Mouse (Mus musculus) liver, embryonic 13.5 days (tissue): ENCODE measurements around the gene Hcn2. TPM values are rescaled to one million over a fixed set of nuclear protein-coding genes. Genes with fewer than 3 reads are reported as not detected.
A peak's percentile ranks its signal among the peaks of the same experiment; 100 is the strongest.

Experiments used
- ATAC-seq: fragments of 200-750 bp; cut with Nextera tagmentation; 2 replicates; pipeline ENCODE4 v1.8.0; 2017; ENCODE audit warnings: low read depth, mild to moderate bottlenecking, moderate number of reproducible peaks, moderate library complexity
- DNase-seq: peaks from one replicate; pipeline ENCODE4 v3.0.0; 2022
- H3K27ac ChIP-seq: fragments of 300-500 bp; sonication (generic); 2 replicates; pipeline ENCODE4 v1.5.1; 2015; ENCODE audit warnings: moderate library complexity, mild to moderate bottlenecking, inconsistent platforms
- H3K27me3 ChIP-seq: fragments of 300-500 bp; sonication (generic); 2 replicates; pipeline ENCODE4 v1.6.1; 2015; ENCODE audit warnings: mild to moderate bottlenecking, inconsistent platforms
- H3K36me3 ChIP-seq: fragments of 300-500 bp; sonication (generic); 2 replicates; pipeline ENCODE4 v1.6.1; 2015; ENCODE audit warnings: mild to moderate bottlenecking, inconsistent platforms
- H3K4me1 ChIP-seq: fragments of 300-500 bp; sonication (generic); replicated peaks from 2 replicates; pipeline ENCODE4 v1.6.1; 2015; ENCODE audit warnings: inconsistent platforms
- H3K4me2 ChIP-seq: fragments of 300-500 bp; sonication (generic); 2 replicates; pipeline ENCODE4 v1.6.1; 2015; ENCODE audit warnings: inconsistent platforms, mild to moderate bottlenecking, moderate library complexity
- H3K4me3 ChIP-seq: fragments of 300-500 bp; sonication (generic); replicated peaks from 2 replicates; pipeline ENCODE4 v1.5.1; 2015; ENCODE audit warnings: mild to moderate bottlenecking, inconsistent platforms
- H3K9ac ChIP-seq: fragments of 300-500 bp; sonication (generic); 2 replicates; pipeline ENCODE4 v1.6.1; 2015; ENCODE audit warnings: mild to moderate bottlenecking, inconsistent platforms
- H3K9me3 ChIP-seq: fragments of 300-500 bp; sonication (generic); replicated peaks from 2 replicates; pipeline ENCODE4 v1.6.1; 2016; ENCODE audit warnings: inconsistent platforms
- WGBS: fragments of 180-500 bp; shearing (Covaris S2); methylation state at CpG from one replicate; pipeline ENCODE4 v1.1.7; 2015; ENCODE audit not compliant: insufficient replicate concordance; 5-methylcytosine and 5-hydroxymethylcytosine counted together
- polyA plus RNA-seq: library from polyadenylated mRNA; unstranded; fragments of >200 nt; fragmentation: Nextera tagmentation; extraction: Ambion mirVana; gene quantifications from 2 replicates; pipeline ENCODE4 v1.2.1, GENCODE M21; 2015

The Hcn2 gene
- polyA plus RNA-seq, 1 experiment from 2014 or later: not detected

GRCm38 (mm10) chr10:79766001-79766507, 49.6 kb downstream of the Hcn2 start:
- H3K27me3 ChIP-seq: 0 out of 2 replicates have a peak, but pooled peaks cover 6% of the 10 kb centered on the region

DNA sequence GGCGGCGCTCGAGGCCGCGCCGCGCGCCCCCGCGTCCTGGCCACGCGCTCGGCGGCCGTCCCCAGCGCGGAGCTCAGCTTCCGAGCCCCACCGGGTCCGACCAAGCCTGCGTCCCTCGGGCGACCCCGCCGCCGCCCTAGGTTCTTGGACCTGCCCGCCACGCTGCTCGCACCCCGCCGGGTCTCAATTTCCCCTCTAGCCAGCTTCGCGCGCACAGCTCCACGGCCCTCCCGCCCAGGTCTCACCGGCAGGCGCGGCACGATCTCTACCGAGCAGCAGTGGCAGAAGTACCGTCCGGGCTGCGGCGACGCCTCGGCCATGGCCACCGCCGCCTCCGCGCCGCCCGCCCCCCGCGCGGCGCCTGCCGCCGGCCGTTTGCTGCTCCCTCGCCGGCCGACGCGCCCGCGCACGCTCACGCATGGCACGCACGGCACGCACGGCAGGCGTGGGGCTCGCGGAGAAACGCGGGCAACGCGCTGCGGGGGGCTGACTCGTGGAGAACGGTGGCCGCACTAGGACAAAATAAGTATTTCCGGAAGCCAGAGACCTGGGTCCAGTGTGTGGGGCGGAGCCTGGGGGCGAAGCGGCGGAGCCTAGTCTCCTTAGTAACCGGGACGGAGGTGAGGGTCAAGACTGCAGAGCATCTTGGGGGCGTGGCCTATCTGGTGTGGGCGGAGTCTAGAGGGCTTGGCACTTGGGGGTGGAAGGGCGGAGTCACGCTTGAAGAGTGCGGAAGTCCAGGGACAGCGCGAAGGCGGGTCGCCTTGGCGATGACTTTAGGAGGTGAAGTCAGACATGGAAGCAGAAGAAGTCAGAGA, 50.3 kb downstream of the Hcn2 start, which contains the start of gene Rnf126:
Gene Rnf126, minus strand, starts transcription at position 445 of the 818 bp plus-strand sequence.
- Histone ChIP-seq H3K27ac (peak within 1 kb of the TSS; percentile 92), H3K4me3 (peak within 1 kb of the TSS; percentile 95), H3K4me1 (peaks cover 52% of the 10 kb centered on the region), H3K9ac (peak within 1 kb of the TSS; percentile 96), H3K9me3 (no peaks in the 10 kb centered on the region), H3K27me3 (0 out of 2 replicates have a peak, but pooled peaks cover 6% of the 10 kb centered on the region), H3K36me3 (peaks cover 31% of the 10 kb centered on the region), H3K4me2 (peak within 1 kb of the TSS; percentile 88)
- DNase-seq (peak; percentile 99), ATAC-seq (peak; percentile 90)
- WGBS: under 1% methylated on average over 100 of the region's 101 CpGs

More at GRCm38 (mm10) chr10:79766001-79766507, 49.6 kb downstream of the Hcn2 start:
- ATAC-seq (no peak), DNase-seq (no peak)
- WGBS: 3% methylated on average over 16 of the region's 16 CpGs
- no peaks in the 10 kb centered on the region for H3K9me3 ChIP-seq
- peak overlapping the region; percentile 96 for H3K9ac ChIP-seq
- peak overlapping the region; percentile 92 for H3K27ac ChIP-seq
- H3K4me2 ChIP-seq: peak overlapping the region; percentile 88
- peaks cover 38% of the 10 kb centered on the region for H3K36me3 ChIP-seq
- H3K4me1 ChIP-seq: peaks cover 52% of the 10 kb centered on the region
- peak overlapping the region; percentile 95 for H3K4me3 ChIP-seq

- H3K9me3 ChIP-seq: no peaks in the 10 kb centered on the region
- peak overlapping the region; percentile 95 for H3K4me3 ChIP-seq
- H3K27me3 ChIP-seq: 0 out of 2 replicates have a peak, but pooled peaks cover 6% of the 10 kb centered on the region
- peak; percentile 79 for DNase-seq
- WGBS: 10% methylated on average over 40 of the region's 40 CpGs
- H3K36me3 ChIP-seq: peaks cover 22% of the 10 kb centered on the region
- peak overlapping the region; percentile 88 for H3K4me2 ChIP-seq
- peak overlapping the region; percentile 96 for H3K9ac ChIP-seq
- peak overlapping the region; percentile 92 for H3K27ac ChIP-seq
- H3K4me1 ChIP-seq: peaks cover 52% of the 10 kb centered on the region
- ATAC-seq: peak; percentile 43
These were observed 51.2 kb downstream of the Hcn2 start for GRCm38 (mm10) chr10:79767372-79768244.

GRCm38 (mm10) chr10:79768400-79768799, 52.0 kb downstream of the Hcn2 start:
- no peak overlapping the region for H3K4me2 ChIP-seq
- peaks cover 46% of the 10 kb centered on the region for H3K4me1 ChIP-seq
- 0 out of 2 replicates have a peak, but pooled peaks cover 6% of the 10 kb centered on the region for H3K27me3 ChIP-seq
- no peaks in the 10 kb centered on the region for H3K9me3 ChIP-seq
- H3K36me3 ChIP-seq: peaks cover 20% of the 10 kb centered on the region
- no peak for ATAC-seq
- H3K9ac ChIP-seq: no peak overlapping the region
- peak; percentile 67 for DNase-seq
- no peak overlapping the region for H3K4me3 ChIP-seq
- under 1% methylated on average over 5 of the region's 5 CpGs for WGBS
- no peak overlapping the region for H3K27ac ChIP-seq

DNA sequence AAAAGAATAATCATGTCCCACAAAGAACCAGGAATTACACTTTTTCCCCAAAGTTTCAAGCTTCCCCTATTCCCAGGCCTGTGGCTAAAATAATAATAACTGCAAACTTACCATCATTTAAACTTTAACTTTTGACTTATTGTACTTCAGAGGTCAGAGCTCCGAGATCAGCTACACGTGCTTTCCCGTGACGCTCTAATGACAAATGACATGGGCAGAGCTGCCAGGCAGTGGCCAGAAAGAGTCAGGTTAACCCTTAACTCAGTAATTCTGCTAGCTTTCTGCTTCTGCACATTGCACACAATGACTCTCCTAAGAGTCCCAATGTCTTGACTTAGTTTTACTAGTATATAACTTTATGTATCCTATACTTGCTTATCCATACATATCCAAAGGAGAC, 52.9 kb downstream of the Hcn2 start:
- DNase-seq: no peak
- Histone ChIP-seq H3K27ac (no peak overlapping the region), H3K36me3 (peaks cover 11% of the 10 kb centered on the region; the same call in 1 of the 2 replicates), H3K9me3 (no peaks in the 10 kb centered on the region), H3K4me2 (no peak overlapping the region), H3K9ac (no peak overlapping the region), H3K27me3 (0 out of 2 replicates have a peak, but pooled peaks cover 6% of the 10 kb centered on the region), H3K4me1 (peaks cover 37% of the 10 kb centered on the region), H3K4me3 (no peak overlapping the region)
- no peak for ATAC-seq
- WGBS: 47% methylated on average over 4 of the region's 4 CpGs

DNA sequence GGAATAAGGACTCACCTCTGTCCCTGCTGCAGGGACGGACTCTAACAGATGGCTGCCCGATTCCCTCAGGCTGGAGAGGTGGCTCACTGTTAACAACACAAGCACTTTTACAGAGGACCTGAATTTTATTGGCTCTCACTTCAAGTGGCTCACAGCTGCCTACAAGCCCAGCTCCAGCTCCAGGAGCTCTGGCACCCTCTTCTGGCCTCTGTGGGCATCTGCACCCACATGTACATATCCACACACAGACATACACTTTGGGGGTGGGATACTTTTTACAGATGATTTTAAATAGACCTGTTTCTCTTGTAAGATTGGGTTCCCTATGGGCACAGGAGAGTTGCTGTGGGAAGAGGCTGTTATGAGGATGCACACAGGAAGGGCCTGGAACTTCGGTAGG, 55.9 kb downstream of the Hcn2 start:
- H3K27me3 ChIP-seq: peaks cover 19% of the 10 kb centered on the region
- H3K4me1 ChIP-seq: peaks cover 20% of the 10 kb centered on the region
- H3K27ac ChIP-seq: no peak overlapping the region
- H3K9me3 ChIP-seq: no peaks in the 10 kb centered on the region; the same call in 1 of the 2 replicates
- H3K9ac ChIP-seq: no peak overlapping the region
- WGBS: 78% methylated on average over 3 of the region's 3 CpGs
- no peak for DNase-seq
- H3K4me3 ChIP-seq: no peak overlapping the region
- H3K4me2 ChIP-seq: no peak overlapping the region
- H3K36me3 ChIP-seq: no peaks in the 10 kb centered on the region
- no peak for ATAC-seq

- no peaks in the 10 kb centered on the region; the same call in 1 of the 2 replicates for H3K9me3 ChIP-seq
- DNase-seq (no peak), ATAC-seq (no peak)
- 81% methylated on average over 2 of the region's 2 CpGs for WGBS
- peaks cover 14% of the 10 kb centered on the region for H3K4me1 ChIP-seq
- no peaks in the 10 kb centered on the region for H3K36me3 ChIP-seq
- no peak overlapping the region for H3K4me3 ChIP-seq
- no peak overlapping the region for H3K27ac ChIP-seq
- no peak overlapping the region for H3K4me2 ChIP-seq
- peaks cover 28% of the 10 kb centered on the region for H3K27me3 ChIP-seq
- no peak overlapping the region for H3K9ac ChIP-seq
These were observed 56.8 kb downstream of the Hcn2 start for GRCm38 (mm10) chr10:79773208-79773607.

DNA sequence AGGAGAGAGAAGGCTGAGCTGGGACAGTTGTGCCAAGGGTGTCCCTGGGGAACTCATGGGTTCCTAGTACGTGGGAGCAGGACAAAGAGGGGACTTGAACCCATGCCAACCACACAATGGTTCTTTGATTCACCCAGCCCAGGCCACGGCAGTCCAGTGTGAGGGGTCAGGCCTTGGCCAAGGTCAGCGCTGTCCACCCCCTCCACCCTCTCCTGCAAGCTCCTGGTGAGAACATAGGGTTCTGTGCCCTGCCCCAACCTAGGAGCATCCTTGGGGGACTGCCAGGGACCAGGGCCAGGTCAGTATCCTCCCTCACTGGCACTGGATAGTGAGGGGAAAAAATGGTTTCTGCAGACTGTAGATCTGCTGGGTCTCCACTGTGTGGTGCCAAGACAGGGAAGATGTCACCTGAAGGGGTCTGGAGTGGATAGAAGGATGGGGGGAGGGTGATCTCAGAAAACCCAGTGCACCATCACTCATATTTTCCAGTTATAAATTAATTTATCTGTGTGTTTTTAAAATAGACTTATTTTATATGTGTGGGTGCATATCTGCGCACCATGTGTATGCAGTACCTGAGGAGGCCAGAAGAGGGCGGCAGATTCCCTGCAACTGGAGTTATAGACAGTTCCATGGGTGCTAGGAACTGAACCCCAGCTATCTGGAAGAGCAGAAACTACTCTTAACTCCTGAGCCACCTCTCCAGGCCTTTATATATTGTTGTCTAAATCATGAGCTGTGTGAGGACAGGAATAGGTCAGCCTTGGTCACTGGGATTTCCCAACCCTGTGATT, 58.2 kb downstream of the Hcn2 start:
- Histone ChIP-seq H3K9ac (no peak overlapping the region), H3K36me3 (no peaks in the 10 kb centered on the region), H3K9me3 (no peaks in the 10 kb centered on the region; the same call in 1 of the 2 replicates), H3K4me2 (no peak overlapping the region), H3K27ac (no peak overlapping the region), H3K4me1 (peaks cover 16% of the 10 kb centered on the region), H3K27me3 (peaks cover 43% of the 10 kb centered on the region), H3K4me3 (no peak overlapping the region)
- 60% methylated on average over 5 of the region's 5 CpGs for WGBS
- ATAC-seq: no peak
- DNase-seq: no peak

DNA sequence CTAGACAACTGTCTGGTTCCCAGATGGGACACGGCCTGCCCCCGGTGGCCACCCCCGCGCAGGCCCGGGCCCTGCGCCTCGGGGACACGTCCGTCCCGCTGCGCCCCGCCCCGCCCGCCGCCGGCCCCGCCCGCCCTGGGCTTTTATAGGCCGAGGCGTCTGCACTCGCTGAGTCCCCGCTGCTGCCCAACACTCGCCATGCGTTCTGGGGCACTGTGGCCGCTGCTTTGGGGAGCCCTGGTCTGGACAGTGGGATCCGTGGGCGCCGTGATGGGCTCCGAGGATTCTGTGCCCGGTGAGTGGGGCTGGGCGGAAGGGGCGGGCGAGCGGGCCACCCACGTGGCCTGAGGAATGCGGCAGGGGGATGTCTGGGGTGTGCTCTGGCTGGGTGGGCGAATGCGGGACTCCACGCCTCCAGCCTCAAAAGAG, 60.7 kb downstream of the Hcn2 start, which contains the start of gene Fstl3:
Gene Fstl3, plus strand, starts transcription at position 170 of the 429 bp plus-strand sequence.
- Histone ChIP-seq H3K27me3 (peaks cover 51% of the 10 kb centered on the region), H3K4me3 (peak within 1 kb of the TSS; percentile 44), H3K4me1 (peaks cover 39% of the 10 kb centered on the region), H3K9ac (peak within 1 kb of the TSS; percentile 28; the same call in 1 of the 2 replicates), H3K27ac (no peak within 1 kb of the TSS), H3K4me2 (peak within 1 kb of the TSS; percentile 59), H3K36me3 (no peaks in the 10 kb centered on the region), H3K9me3 (no peaks in the 10 kb centered on the region; the same call in 1 of the 2 replicates)
- ATAC-seq (no peak), DNase-seq (no peak)
- 5% methylated on average over 39 of the region's 39 CpGs for WGBS

DNA sequence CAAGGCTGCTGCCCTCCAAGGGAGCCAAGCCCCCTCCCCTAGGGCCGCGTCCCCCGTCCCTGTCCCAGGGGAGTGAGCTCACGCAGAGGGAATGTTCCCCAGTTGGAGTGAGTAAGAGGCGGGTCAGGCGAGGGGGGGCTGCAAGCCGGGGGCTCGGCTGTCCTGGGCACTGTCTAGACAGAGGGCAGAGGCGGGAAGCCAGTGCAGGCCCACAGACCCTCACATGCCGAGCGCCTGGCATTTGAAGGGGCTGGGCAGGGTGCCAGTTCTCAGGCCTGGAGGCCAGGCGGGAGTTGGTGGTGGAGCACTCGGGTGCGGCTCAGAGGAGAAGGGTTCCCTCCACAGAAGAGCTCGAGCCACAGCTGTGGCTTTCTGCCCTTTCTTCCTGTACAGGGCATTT, 61.6 kb downstream of the Hcn2 start:
- WGBS: 35% methylated on average over 15 of the region's 15 CpGs
- H3K36me3 ChIP-seq: no peaks in the 10 kb centered on the region
- no peak for DNase-seq
- H3K9ac ChIP-seq: no peak overlapping the region
- no peak overlapping the region for H3K4me3 ChIP-seq
- H3K9me3 ChIP-seq: no peaks in the 10 kb centered on the region; the same call in 1 of the 2 replicates
- no peak overlapping the region for H3K27ac ChIP-seq
- H3K4me2 ChIP-seq: no peak overlapping the region
- peaks cover 58% of the 10 kb centered on the region for H3K27me3 ChIP-seq
- ATAC-seq: no peak
- H3K4me1 ChIP-seq: peaks cover 39% of the 10 kb centered on the region
